Mouse (Mus musculus) kidney, postnatal 4 days (tissue): ENCODE measurements around the gene Tcf21.

ENCODE experiments used
- DNase-seq, 2 experiments: peaks; one replicate each; pipeline ENCODE4 v3.0.0; 2021; ENCODE audit warnings: mixed read lengths in 2 of 2

Gene Tcf21

DNA sequence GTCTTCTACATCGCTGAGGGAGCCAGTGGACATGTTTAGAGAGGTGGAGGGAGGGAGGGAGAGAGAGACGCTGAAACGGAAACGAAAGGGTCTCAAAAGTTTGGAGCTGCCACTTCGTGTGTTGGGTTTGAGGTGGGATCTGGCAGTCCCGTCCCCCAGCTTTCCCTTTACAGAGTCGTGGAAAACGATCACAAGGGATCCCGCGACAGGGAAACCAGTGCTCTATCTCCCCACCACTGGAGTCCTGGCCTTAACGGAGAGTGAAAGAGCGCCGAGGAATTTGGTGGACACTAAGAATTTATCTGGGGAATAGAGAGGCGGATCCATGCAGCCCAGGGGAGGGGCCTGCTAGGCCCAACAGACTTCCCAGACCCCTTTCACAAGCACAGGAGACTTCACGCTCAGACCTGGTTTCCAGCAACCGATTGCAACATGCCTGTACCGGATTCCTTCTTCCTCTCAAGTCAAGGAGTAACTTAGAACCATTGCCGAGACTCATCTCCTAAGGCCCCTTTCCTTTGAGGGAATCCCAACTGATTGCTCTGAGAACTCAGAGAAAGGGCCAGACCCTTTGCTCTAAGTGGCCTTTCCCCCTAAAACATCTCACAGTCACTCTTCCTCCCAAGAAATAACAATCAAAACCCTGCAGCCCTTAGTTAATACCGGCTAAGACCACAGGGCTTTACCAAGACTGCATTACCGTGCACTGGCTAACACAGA, at the start of gene Tcf21:
Gene Tcf21, minus strand, starts transcription at position 304 of the 720 bp plus-strand sequence.
- peak; percentile 78 to 86 for DNase-seq

DNA sequence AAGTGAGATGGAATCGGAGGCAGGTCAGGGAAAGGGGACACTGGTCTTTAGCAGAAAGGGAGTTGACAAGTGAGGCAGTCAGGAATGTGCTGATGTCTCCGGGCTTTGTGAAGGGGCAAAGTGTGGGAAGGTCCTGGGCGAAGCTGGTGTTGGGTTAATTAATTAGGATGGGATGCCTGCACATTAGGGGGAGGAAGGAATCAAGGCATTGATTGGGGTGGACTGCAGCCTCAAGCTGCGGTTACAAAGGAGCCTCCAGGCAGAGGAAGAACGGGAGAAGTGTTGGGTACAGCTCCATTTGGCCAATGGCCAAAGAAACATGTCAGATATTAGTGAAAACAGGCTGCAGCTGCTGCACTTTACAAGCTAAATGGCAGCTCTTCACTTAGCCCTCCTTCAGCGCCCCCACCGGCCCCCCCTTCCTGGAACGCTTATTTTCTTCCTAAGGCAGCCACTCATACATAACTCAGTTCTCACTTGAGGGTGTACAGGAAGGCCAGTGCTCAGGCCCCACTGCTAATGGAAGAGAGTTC, 48.5 kb upstream of the Tcf21 start:
- peak; percentile 81 to 86 for DNase-seq

DNA sequence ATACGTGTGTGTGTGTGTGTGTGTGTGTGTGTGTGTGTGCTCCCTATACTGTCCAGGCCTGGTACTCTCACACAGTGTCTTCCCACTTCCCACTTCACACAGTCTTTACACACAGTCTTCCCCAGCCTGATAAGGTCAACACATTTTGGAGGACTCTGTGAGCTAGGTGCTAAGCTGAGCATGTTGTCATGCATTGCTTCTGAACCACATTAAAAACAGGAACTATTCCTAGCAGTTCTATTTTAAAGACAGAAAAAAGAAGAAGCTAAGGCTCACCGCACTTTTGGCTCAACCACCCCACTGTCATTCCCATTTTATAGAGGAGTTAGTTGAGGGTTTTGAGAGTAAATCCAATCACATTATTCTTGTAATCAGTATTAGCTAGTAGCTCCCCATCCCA, 47.2 kb upstream of the Tcf21 start:
- DNase-seq = no peak

DNA sequence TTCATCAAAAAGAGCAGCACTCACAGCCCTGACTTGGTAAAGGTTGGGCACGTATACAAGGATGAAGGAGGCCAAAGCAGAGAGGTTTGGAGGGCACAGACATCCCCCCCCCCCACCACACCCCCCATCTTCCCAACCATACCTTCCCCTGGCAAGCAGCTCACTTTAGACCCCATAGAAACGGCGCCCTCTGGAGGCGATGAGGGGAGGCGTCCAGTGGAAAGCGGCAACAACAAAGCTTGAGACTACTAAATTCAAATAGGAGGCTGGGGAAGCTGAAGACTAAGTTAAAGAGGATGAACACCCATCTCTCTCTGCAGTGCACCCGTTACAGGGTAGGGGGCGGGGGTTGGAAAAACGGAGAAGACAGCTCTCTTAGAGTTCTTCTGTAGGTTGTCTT, 38.1 kb upstream of the Tcf21 start:
- DNase-seq = peak; percentile 60 to 65

DNA sequence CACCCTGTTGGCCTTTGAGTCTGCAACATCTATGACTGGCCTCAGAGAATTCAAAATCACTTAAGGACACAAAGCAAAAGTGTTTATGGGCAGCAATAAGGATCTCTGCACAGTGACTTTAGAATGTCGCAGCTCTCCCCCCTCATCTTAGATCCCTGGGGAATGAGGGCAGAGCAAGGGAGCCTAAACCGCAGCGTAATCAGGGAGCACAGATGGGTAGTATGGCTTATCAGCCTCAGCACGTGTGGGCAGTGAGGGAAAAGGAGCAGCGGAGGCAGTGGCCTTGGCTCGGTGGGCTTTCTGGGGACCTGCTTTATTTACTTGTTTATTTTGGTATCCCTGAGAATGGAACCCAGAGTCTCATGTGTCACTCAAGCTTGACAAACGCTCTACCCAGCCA, 34.4 kb upstream of the Tcf21 start:
- no peak for DNase-seq

DNA sequence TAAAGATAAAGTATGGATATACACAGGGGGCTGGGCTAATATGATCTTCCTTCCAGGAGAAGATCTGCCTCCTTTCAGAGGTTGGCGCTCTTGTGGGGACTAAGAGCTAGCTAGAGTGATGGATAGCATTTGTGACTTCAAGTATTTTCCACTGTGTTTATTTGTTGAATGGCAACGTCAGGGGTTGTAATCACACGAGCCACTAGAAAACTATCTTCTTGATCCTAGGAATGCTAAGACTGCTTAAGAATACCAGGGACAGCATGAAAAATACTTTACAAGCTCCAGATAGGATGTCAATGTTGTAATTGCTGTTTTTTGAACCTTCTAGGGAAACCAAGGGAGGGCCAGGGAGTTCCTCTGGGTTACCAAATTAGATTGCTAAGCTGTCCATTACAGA, 25.4 kb upstream of the Tcf21 start:
- DNase-seq = no peak

DNA sequence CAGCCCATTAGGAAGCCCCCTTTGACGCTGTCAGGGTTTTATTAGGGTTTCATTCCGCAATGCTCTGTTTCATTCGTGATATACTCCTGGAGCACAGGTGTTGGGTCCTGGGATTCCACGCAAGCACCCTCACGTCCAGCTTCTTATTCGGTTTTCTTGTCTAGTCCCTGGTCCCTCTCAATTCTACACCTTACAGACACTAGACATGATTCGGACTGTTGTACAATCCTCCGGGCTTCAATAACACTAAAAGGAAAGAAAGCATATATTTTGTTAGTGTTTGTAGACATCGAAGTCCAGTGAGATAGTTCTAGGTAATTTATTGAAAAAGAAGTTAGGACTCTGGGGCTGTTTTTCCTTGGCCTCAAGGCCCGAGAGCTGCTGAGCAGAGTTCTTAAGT, 24.8 kb upstream of the Tcf21 start:
- DNase-seq = no peak

DNA sequence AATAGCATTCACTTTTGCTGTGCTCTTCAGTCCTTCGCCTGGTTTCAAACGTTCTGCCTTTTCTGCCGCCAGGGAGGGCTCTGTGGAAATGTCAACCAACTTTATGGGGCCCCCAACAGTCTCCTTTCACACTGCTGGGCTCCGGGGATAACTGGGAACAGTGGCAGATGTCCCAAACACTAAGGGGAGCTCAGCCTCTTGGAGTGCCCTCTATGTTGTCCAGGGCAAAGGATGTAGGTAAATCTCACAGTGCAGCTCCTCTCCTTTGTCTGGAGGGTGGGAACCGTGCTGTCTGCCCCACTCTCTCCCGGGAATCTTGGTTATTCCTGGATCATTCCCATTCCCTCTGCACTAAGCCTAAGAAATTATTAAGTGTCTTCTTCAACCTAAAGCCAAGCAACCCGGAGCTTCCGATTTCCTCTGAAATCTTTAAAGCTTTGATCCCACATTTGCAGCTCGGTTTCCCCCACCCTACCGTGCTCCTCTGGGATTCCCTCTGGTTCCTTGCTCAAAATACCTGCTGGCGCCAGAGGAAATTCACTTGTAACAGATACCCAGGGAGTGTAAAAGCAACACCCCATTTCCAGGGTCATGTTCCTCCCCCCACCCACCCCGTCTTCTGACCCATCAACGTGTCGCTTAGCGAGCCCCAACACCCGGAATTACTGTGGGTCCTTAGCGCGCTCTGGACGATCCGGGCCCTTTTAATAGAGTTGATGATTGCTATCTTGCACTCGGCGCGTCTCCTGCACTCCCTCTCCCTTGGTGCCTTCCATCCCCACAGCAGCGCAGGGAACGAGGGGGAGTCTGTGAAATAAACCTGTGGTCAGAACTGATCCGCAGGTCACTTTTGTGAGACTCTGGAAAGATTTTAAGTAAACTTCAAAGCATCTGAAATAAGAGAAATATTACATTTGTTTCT, 23.7 kb upstream of the Tcf21 start:
- DNase-seq = peak; percentile 36 to 48

DNA sequence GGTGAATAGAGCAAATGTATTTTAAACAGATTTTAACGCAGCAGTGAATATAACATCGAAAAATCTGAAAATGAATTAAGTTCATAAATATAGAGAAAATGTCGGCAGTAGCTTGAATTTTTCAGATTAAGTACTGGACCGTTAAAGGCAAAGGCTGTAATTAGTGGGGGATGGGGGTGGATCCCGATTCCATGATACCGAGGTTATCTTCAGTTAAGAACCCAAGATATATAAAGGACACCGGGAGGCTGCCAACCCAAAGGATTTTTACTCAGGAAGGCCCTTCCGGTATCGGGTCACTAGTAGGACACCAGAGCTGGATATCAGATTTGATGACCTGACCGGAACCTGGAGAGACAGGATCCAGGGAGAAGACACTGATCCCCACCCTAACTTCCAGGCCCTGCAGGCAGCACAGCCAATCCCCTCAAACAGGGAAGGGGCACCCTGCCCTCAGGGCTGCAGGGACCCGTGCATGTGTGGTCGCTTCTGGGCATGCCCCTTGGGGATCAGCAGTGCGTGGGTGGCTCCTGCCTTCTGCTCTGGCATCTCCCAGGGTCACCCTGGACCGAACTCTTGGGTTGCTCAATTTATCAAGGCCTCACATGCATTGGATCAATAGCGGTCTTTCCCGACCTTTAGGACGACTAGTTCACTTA, 22.9 kb upstream of the Tcf21 start:
- peak in 1 of 2 experiments; percentile 33 for DNase-seq

DNA sequence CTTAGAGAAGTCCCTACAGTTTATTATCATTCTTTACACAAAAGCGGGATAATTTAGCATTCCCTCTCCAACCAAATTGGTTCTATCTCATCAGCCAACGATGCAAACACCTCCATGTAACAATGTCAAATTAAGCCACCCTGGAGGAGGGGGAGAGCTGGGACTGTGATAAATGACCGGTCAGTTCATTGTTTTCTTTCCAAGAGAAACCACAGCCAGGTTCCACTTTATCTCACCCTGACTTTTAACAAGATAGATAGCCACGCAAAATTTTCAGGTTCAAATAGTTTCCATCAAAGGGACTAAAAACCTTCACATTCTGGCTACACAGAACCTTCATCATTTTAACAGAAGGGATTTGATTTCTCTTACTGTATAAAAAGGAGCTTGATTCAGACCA, 22.1 kb upstream of the Tcf21 start:
- DNase-seq = no peak

DNA sequence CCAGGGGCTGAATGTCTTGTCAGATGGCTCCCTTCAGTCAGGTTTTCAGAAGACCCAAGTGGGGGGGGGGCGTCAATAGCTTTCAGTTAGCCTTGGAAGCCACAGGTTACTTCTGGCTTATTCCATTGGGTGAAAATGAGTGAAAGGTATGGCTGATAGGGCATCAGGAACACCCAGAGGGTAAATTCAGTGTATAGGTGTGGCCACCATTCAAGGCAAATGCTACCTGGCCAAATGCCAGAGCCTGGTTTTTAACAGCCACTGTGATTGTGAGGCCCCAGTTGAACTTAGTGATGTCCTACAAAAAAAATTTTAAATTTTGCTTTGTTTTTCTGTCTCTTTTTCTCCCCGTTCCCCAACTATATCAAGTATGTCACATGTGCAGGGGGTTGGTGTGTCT, 6.3 kb upstream of the Tcf21 start:
- DNase-seq = no peak

DNA sequence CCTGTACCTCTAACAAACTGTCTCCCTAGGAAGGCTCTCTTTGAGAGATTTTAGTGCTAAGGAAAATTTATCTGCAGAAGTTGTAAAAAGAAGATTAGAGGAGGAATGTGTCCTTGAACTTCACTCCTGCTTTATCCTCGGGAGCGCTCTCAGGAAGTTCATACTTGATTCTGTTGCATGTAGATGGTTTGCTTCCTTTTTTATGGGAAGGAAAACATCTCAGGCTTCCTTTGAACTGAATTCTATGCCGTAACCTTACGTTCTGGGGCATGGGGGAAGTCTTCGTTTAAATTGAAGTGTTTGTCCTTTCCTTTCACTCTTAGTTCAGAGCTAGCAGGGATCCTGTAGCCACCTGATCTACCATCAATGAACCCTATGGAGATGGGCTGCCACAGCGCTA, 2.9 kb upstream of the Tcf21 start:
- DNase-seq = no peak

DNA sequence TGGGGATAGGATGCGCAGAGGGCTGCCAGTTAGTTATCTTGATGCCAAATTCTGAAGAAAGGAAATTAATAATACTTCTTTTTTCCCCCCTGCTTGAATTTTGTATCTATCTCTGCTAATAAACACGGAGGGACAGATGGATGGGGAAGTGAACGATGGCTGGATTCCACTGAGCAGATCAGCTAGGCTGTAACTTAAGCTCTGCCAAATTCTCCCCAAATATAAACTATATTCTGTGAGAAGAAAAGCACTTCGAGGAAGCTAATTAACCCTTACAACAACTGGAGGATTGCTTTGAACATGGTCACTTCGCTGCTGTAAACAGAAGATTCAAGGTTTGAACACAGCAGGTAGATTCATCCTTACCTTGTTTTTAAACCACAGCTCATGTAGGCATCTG, 2.5 kb upstream of the Tcf21 start:
- DNase-seq = no peak

DNA sequence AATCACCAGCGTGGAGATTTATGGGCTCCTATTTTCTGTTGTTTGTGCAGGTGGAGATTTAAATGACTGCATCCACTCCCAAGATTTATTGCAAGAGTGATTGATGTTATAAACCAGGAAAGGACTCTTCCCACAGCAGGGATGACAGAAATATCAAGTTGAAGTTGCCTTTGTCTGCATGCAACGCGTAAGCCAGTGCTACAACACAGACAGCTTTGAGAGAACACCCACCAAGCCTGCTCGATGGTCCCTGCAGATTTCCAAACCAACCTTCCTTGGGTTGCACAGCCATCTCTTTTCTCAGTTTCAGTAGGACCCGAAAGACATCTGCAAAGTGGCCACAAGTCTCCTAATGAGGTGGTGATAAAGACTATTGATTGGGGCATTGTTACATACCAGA, 1.7 kb upstream of the Tcf21 start:
- peak; percentile 28 to 54 for DNase-seq

DNA sequence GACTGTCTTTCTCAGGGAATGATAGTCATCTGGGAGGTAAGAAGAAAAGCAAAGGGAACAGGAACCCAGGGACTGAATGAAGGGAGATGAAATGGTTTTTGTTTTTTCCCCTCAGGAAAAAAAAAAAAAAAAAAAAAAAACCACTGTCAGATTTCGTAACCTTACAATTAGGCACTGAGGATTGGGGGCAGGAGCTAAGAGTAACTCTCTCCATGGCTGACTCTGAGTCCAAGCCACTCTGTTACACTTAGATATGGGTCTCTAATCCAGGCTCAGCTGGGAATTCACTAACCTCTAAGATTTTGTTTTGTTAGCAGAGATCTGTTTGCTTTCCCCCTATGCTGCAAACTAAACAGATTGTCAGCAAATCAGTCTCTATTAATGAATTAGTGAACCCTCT, 1.3 kb upstream of the Tcf21 start:
- no peak for DNase-seq

DNA sequence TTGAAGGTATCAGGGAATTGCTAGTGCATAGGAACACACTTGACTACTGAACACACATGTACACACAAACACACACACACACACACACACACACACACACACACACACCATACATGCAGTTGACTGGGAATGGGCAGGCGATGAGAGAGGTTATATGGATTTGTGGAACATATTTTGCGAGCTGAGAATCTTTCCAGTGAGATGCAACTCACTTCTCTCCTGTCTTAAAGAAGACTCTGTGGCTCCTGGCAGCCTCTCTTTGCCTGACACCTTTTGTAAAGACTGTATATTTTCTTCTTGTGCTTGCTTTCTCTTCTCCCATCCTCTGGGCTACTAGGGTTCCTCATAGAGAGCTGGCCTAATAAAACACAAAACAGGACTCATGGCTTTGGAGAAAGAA, 867 bp upstream of the Tcf21 start:
- no peak for DNase-seq

DNA sequence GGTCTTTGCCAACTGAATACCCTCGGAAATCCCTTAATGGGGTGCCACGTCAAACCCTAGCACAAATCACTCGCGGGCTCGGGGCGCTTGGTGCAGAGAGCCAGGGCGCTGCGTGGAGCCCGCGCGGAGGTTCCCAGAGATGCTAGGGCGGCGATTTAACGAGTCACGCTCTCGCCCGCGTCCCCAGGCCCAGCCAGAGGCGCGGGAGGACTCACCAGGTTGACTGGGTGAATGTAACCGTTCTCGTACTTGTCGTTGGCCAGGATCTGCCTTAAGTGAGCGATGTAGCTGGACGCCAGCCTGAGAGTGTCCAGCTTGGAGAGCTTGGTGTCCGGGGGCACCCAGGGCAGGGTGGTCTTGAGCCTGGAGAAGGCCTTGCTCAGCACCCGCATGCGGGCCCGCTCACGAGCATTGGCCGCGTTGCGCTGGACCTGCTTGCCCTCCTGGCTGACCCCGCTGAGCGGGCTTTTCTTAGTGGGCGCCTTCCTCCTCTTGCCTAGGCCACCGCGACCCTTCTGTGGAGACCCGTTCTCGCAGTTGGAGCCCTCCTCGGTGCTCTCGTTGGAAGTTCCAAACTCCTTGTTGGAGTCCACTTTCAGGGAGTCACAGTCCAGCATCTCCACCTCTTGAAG, 619 bp downstream of the Tcf21 start:
- DNase-seq = peak; percentile 59 to 73

DNA sequence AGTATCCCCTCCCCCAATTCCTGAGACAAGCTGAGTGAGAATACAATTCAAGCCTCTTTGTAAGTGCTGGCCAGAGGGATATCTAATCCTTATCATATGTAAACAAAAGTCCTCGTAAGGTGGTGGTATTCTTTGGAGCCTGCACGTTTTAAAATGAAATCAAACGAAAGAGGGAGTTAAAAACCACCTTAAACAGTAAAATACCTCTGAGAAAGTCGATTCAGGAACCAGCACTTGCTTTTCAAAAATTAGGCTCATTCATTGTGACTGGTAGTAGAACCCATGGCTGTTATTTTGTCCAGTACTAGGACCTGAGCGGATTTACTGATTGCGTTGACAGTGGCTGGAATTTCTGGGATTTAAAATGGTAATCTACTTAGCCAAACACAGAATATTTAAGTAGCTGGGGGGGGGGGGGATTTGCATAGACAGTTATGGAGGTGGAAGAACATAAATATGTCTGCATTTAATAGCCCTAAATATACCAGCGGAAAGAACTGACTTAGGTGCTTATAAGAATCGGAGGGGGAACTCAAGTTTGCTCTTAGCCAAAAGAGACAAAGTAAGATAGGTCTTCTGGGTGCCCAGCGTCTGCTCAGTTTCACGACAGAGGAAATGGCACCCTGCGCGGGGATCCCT, 1.3 kb downstream of the Tcf21 start:
- DNase-seq = no peak

DNA sequence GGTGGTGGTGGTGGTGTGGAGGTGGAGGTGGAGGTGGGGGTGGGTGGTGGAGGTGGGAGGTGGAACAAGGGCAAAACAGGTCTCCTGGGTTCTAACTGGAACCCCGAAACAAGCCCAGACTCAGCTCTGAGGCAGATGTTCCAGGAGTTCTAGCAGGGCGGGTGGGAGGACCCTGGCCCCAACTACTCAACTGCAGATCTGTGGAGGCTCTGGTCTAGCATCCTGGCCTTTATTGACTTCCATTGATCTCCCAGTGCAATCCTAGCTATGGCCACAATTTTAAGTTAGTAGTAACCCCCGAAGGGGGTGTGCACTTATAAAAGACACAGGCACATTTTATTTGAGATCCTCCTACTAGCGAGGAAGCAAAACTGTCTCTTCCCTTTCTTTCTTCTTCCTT, 2.0 kb downstream of the Tcf21 start:
- peak in 1 of 2 experiments; percentile 32 for DNase-seq

DNA sequence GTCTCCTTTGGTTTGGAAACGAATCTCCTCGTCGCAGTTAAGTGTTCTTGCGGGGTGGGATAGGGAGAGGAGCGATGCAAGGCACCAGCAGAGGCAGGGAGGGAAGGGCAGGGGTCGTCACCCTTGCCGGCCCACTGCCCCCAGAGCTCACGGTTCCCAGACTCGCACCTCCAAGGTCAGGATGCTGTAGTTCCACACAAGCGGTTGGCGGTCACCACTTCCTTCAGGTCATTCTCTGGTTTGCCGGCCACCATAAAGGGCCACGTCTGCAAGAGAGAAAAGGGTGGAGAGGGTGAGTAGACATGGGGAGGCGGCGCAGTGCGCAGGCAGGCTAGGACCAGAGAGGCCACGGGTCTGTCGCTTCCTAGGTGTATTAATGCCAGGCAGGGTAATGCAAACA, 2.4 kb downstream of the Tcf21 start:
- DNase-seq = peak; percentile 62 to 72

DNA sequence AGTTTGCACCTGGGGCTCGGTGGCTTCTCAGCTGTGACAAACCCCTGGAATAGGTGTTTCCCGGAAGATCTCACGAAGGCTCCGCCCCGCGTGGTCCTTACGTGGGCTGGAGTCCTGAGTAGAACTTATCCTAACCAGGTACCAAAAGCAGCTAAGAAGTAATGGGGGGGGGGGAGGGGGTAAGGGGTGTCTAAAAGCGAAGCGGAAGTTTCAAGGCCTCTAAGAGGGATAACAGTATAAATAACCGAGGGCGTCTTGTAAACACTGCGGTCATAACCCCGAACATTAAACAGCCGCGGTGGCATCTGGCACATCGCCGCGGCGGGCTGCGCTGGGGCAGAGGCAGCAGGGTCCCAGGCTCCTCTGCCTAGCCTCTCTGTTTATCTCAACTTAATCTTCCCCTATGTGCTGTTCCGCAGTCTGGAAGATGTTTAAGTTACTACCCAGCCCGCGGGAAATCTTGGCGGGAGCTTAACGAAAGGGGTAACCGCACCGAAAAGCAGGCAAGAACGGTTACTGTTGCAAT, 3.7 kb downstream of the Tcf21 start:
- peak; percentile 44 to 52 for DNase-seq
